Mouse (Mus musculus) NIH3T3 (cell line): ENCODE data around the gene Olfr772.
"Not testable (repeated sequence)": the region's sequence is repeated elsewhere in the genome, so short reads cannot be mapped to it uniquely, and the experiment has no call there.

Experiments used
- DNase-seq: peaks from one replicate; pipeline ENCODE4 v3.0.0-alpha.2; 2012; ENCODE audit warnings: low read depth

Olfr772 gene

GRCm38 (mm10) chr10:129177821-129178220 lies at the start of gene Olfr772:
Gene Olfr772, minus strand, starts transcription at chr10:129177921.
- not testable (repeated sequence) for DNase-seq

- not testable (repeated sequence) for DNase-seq
These were observed 9.6 kb upstream of the Olfr772 start, which contains the start of gene Olfr773 for GRCm38 (mm10) chr10:129187319-129187718. Gene Olfr773, minus strand, starts transcription at chr10:129187419.

GRCm38 (mm10) chr10:129164651-129165050 lies 13.1 kb downstream of the Olfr772 start, which contains the start of gene Olfr771:
Gene Olfr771, minus strand, starts transcription at chr10:129164751.
- DNase-seq = no peak

- no peak for DNase-seq
These were observed 38.8 kb downstream of the Olfr772 start, which contains the start of gene Olfr770 for GRCm38 (mm10) chr10:129138898-129139297. Gene Olfr770, minus strand, starts transcription at chr10:129138998.
